Mouse (Mus musculus): ENCODE results near the gene Mgat4b.
A peak's percentile ranks its signal among the peaks of the same experiment; 100 is the strongest.

Mgat4b gene

DNA sequence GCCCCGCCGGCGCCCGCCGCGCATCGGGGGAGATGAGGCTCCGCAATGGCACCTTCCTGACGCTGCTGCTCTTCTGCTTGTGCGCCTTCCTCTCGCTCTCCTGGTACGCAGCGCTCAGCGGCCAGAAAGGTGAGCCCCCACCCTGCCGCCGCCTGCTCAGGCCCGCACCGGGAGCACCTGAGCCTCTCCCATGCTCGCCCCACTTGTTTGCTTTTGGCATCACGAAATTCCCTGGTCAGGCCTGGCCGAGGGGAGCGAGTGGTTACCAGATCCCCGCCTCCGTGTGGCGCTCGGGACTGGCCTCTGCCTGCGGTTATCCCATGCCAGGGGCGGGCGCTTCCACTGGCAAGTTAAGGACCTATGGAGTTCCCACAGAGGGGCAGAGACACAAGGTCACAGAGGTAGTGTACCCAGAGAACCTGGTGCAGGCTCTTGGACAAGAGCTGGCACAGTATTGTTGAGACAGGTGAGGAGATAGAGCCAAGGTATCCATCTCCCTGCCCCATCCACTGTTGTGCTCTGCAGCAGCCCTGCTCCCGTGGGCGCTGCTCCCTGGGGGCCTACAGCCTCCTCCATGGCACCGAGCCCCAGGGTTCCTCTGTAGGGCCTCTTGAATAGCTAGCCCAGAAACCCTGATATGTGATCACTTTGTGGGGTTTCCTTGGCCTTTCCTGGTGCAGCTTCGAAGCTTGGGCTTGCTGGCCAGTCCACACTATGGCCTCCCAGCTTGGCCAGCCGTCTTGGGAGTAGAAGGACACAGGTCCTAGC is 15.1 kb downstream of the Mgat4b start:
- DNase-seq (ENCODE audit: low read depth, low spot score): peak; percentile 53

DNA sequence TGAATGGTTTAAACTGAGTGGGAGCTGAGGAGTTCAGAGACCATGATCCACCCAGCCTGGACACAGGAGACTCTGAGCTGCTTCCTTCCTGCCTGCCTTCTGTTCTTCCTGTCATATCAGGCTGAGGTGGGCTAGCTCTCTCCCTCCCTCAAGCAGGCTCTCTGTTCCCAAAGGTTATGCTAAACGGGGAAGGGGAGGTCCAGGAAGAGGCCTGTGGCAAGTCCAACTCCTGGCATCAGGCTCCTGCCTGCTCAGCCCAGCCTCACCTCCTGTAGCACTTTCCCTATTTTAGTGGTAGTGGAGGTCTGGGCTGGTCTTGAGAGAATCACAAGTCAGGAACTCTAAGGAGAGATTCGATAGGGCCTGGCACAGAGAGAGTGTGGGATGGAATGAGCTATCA is 15.7 kb downstream of the Mgat4b start:
- no peak for DNase-seq (ENCODE audit: low read depth, low spot score)

DNA sequence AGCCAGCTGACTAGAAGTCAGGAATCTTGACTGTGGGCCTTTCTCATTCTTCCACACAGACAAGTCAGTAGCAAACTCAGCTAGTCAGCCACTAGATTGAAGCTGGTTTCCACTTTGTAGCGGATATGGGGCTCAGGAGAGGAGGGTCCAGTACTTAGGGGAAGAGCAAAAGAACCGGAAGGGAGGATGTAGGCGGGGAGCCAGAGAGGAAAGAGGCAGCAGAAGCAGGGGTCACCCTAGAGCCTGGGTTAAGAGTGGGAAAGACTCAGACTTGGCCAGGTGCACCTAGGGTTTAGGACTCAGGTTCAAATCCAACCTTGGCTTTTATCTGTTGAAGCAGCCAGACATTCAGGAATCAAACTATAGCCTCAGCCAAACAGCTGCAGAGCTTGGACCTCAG is 16.5 kb downstream of the Mgat4b start:
- no peak for DNase-seq (ENCODE audit: low read depth, low spot score)

DNA sequence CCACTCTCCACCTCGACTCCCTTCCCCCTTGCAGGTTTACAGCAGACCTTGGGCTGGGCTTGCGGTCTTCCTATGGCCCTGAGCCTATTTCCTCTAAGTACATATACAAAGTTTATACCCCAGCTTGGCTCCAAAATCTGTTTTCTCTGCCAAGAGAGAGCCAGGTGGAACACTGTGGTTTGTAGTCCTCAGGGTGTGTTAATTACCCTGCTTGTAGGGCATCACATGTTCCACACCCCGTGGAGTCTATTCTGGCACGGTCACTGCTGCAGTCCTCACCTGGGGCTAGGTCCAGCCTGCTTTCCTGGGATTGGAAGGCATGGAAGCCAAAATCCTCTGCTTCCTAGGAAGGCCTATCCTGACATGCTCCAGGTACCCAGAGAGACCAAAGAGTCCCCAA is 17.0 kb downstream of the Mgat4b start:
- DNase-seq (ENCODE audit: low read depth, low spot score): no peak

DNA sequence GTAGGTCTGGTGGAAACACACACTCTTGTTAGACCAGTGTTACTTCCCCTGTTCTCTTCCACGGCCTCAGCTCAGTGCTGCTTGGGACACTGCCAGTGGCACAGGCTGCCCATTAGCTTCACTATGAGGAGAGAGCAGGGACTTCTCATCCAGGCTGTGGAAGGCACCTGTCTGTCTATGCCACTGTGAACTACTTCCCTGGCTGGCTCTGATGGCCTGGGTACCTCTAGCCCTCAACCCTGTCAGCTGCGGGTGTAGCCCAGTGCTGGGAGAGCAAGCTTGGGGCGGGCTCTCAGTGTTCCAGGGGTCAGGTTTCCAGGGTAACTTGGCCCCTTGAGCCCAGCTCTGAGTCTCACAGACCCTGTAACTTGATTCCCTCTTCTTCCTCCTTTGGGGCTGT is 18.1 kb downstream of the Mgat4b start:
- DNase-seq (ENCODE audit: low read depth, low spot score): no peak

DNA sequence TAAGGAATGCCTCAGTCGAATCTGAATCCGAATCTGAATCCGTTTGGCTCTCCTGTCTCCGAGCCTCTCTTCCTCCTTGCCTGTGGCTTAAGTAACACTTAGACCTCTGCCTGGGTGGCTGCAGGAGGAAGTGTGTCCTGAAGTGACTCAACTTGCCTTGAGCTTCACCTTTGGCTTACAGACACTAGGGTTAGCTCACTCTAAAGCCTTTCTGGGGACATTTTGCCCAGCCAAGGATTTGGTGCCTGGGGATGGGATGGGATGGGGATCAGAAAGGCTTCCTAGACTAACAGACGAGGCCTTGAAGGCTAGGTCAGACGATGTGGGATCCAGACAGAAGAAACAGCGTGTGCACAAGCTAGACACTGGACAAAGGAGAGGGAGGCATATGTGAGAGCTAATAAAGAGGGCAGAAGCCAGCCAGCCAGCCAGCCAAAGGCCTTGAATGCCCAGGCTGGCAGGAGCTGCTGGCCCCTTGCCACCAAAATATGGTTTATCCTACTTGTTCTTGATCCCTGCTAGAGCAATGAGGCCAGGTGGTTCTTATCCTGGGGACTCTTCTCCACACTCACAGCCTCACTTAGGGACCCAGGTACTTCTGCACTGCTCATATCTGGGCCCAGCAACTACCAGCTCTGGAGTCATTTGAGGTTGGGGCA is 18.7 kb downstream of the Mgat4b start:
- no peak for DNase-seq (ENCODE audit: low read depth, low spot score)

DNA sequence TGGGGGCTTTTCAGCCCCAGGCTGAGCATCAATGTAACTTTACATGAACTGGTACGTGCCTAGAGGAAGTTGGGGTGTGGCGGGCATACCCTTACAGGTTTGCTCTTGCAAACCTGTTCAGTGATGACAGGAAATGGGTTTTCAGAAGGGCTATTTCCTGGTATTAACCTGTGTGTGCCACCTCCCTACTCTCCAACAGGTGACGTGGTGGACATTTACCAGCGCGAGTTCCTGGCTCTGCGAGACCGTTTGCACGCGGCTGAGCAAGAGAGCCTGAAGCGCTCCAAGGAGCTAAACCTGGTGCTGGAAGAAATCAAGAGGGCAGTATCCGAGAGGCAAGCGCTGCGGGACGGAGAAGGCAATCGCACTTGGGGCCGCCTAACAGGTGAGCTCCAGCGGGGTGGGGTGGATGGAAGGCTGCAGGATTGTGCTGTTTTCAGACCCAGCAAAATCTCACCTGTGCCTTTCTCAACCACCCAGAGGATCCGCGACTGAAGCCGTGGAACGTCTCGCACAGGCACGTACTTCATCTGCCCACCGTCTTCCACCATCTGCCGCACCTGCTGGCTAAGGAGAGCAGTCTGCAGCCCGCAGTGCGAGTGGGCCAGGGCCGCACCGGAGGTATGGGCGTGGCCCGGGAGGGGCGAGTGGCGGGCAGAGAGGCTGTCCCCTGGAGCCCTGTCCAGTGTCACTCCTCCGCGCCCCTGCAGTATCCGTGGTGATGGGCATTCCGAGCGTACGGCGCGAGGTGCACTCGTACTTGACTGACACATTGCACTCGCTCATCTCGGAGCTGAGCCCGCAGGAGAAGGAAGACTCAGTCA is 20.0 kb downstream of the Mgat4b start:
- no peak for DNase-seq (ENCODE audit: low read depth, low spot score)

DNA sequence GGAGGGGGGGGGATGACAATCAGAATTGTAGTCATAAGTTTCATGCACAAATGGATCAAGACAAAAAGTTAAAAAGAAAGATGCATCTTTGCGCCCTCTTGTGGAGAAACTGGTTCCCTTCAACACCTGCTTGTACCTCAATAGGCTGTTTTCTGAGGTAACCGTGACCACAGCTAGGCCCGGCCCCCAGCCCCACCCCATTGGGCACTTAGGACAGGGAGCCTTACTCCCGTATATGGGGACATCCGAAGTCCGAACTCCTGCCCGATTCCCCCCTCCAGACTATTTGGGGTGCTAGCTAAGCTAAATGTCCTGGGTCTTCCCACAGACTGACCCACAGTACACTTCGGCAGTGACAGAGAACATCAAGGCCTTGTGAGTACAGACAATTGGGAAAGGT is 20.7 kb downstream of the Mgat4b start:
- DNase-seq (ENCODE audit: low read depth, low spot score): peak; percentile 78

DNA sequence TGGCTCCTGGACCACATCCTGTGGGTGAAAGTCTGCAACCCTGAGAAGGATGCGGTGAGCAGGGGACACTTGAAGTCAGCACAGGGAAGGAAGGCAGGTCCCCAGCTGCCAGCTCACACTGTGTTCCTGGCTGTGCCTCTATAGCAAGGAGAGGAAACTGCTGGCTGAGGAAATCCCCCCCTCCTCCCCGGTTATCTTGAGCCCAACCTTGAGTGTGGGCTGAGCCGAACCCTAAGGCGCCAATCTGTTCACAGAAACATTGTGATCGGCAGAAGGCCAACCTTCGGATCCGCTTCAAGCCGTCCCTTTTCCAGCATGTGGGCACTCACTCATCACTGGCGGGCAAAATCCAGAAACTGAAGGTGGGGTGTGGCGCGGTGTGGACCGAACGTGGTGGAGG is 22.3 kb downstream of the Mgat4b start:
- no peak for DNase-seq (ENCODE audit: low read depth, low spot score)

DNA sequence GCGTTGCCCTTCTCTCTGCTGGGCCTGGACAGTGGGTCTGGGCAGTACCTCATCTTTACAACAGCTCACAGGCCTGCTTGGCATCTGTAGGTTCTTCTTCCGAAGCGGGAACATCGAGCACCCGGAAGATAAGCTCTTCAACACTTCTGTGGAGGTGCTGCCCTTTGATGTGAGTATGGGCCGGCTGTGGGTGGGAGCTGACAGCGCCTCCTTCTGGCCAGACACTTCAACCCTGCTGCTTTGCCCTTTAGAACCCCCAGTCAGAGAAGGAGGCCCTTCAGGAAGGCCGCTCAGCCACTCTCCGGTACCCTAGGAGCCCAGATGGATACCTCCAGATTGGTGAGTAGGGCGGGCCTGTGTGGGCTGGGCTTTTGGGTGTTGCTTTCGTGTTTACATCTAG is 23.3 kb downstream of the Mgat4b start:
- DNase-seq (ENCODE audit: low read depth, low spot score): peak; percentile 41

DNA sequence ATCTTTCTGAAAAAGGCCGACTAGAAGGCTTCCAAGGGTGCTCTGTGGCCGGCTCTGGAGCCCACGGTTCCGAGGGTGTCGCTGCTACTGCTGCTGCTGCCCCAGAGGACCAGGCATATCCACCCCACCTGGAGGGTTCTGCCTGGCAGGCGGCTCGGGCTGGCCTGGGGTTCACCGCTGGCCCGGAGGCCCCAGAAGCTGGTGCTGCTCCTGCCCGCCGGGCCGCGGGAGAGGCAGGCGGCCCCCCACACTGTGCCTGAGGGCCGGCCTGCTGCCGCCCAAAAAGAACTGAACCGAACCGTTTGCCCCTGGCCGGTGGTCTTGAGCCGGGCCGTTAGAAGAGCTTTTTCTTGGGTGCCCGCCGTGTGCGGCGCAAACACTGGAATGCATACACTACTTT is 23.9 kb downstream of the Mgat4b start:
- DNase-seq (ENCODE audit: low read depth, low spot score): no peak

DNA sequence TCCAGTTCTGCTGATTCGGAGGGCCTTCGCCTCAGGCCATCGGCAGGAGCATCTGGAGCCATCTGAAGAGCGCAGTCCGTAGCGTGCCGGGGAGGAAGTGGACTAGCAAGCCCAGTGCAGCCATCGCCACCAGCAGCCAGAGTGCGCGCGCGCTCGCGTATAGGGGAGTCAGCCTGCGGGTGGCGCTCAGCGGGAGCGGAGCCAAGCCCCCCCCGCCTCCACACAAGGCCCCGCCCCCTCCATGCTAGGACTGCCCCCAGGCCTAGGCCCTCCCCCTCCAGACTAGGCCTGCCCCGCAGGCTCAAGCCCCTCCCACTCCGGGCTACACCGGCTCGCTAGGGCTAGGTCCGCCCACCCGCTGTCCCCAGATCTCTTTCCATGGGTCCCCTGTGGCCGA is 25.8 kb downstream of the Mgat4b start:
- peak; percentile 95 for DNase-seq (ENCODE audit: low read depth, low spot score)

DNA sequence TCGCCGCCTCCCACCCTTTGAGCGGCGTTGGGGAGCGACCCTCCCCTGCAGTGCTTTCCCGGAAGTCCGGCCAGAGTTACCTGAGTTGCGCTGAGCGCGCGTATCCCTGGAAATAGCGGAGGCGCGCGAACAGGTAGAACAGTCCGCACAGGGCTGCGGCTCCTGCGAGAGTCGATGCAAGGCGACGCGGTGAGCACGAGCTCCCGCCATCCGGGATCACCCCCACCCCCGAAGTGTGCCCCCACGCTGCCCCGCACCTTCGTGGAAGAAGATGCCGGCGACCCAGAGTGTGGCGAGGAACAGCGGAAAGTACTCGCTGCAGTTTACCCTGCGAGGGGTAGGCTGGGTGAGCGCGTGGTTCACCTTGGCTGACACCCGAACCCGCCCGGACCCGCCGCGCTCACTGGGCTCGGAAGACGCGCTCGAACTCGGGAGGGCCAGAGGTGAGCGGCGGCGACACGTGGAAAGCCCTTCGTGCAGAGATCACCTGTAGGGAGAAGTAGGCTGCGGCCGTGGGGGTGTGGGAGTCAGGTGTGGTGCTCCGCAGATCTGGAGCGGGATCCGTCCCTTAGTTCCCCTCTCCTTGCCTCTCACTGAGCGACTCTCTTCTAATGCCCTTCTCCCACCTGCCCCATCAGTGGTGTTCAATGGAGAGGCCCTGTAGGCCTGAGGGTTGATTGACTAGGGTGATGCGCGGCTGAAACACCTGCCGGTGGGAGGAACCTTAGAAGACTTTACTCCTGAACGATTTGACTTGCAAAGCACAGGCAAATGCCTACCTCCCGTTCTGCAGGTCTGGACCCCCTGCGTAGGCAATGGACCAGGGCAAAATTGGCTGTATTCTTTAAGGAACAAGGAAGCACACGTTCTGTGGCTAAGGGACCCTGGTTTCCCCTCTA is 26.5 kb downstream of the Mgat4b start:
- peak; percentile 75 for DNase-seq (ENCODE audit: low read depth, low spot score)

DNA sequence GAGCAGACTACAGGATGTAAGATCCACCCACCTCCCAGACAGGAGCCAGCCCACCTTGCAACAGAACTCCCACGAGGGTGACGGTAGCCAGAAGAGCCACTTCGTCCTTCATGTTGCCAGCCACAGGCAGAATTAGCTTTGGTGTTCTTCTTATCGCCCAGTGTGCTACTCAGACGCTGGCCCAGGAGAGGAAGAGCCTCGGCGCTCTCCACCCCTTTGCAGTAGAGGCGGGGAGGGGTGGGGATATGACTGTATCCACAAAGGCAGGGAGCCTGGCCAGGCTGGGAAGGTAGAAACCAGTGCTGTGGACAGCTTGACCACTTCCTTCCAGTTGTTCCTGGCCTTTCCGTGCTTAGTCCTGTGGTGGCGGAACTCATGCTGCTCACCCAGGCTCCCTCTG is 27.6 kb downstream of the Mgat4b start, which contains the start of gene Ltc4s:
Gene Ltc4s (minus strand): TSS at position 293 of the 400 bp plus-strand sequence.
- DNase-seq (ENCODE audit: low read depth, low spot score): no peak

DNA sequence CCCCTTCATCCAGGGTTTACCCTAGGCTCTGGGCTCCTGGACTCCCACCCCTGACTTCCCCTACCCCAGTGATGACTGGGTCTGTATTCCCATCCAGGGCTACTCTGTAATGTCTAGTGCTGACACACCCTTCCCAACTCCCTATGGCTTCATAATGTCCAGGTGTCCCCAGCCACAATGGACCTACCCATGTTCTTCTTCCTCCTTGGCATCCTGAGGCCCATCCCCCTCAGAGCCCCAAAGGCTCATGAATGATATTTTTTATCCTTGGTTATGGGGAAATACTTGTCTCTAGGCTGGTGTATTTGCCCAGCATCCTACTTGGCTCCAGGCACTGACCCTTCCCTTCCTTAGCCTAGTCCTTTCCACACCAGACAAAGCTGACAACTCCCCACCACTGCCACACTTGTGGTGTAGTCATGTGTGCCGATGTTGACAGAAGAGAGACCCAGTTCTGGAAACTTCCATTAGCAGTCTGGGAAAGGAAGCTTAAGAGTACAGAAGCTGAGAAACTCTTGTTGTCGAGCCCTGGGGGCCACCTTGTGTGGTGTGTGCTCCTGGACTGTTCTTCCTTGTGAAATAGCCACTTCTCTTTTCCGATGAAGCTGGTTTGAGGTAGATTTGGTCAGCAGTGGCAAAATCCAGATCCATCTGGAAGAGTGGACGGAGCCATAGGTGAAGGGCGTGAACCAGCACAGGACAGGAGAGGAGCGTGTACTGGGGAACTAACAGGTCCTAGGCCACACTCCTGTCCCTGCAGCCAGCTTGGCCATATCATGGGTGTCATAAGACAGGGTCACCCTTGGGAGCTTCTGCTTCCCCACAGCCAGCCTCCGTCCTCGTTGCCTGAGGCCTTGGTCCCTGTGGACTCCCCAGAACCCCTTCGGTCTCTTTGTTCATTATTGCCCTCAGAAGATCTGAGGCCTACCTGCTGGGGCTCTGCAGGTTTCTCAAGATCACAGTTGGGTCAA is 28.4 kb downstream of the Mgat4b start:
- no peak for DNase-seq (ENCODE audit: low read depth, low spot score)

DNA sequence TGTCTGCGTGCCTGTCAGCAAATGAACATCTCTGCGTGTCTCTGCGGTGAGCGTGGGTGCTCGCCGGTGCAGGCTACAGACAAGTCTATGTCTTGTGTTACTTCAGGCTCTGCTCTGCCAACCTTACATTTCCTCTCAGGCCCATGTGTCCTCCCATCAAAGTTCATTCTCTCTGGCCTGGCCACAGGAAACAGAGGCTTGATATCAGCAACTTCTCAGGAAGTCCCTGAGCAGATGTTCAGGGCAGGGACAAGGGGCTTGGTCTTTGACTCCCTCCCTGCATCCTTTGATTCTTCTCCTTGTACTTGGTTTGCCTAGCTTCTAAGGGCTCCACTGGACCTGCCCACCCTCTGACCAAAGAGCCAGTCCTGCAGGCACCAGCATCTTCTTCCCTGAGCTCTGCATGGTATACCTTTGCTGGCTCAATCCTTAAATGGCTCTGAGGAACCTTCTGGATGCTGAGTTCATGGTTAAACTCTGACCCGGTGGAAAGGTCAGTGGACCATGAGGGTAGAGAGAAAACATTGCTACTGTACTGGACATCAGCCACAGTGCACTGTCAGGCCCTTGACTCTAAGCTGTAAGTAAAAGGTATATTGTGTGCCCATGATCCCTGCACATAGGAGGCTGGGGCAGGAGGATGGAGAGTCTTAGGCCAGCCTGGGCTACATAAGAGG is 29.7 kb downstream of the Mgat4b start:
- DNase-seq (ENCODE audit: low read depth, low spot score): no peak

DNA sequence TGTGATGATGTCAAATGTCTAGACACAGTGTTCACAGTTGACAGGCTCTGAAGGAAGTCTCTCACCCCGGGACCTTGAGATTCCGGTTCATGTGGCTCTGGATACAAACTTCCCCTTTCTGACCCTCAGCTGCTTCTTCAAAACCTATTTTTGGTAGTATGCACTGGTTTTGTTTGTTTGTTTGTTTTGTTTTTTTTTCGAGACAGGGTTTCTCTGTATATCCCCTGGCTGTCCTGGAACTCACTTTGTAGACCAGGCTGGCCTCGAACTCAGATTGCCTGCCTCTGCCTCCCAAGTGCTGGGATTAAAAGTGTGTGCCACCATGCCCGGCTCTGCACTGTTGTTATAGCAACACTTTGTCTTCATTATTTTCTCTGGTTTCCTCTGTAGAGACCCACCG is 33.2 kb downstream of the Mgat4b start:
- no peak for DNase-seq (ENCODE audit: low read depth, low spot score)

DNA sequence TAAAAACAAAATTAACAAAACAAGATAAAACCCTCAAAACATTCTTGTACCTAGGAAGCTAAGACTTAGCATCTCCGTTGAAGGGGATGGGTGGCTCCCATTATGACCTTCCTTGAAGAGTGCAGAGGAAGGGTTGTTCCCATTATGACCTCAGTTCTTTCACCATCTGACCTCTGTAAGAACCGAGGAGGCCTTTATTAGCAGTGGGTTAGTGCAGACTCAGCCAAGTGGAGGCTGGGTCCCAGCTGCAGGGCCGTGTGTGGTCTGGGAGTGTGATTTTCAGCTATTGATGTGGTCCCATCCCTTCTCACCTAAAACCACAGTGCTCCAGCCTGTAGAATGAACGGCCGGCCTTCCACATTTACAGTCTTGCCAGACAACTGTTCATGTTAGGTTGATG is 34.6 kb downstream of the Mgat4b start:
- DNase-seq (ENCODE audit: low read depth, low spot score): no peak

DNA sequence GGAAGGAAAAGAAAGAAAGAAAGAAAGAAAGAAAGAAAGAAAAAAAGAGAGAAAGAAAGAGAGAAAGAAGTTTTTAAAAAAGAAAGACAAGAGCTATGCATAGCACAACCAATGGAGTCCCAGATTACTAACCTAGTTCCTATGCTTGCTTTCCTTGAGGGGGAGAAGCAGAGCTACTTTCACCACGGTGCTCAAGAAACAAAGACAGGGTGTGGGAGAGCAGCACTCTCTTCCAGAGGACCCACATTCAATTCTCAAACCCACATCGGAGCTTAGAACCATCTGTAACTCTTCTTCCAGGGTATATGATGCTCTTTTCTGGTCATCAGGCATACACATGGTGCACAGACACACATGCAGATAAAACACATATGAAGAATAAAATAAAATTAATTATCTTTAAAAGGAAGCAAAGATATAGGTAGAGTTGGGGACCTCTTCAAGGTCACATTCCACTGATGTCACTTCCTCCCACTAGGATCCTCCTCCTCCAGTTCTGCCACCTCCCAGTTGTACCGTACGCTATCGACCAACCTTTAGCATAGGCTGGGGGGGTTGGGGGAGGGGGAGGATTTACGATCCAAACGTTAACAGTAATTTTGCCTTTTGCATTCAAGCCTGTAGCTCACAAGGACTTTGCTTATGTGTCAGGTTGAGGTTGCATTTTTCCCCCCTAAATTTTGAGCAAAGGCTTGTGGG is 37.9 kb downstream of the Mgat4b start:
- no peak for DNase-seq (ENCODE audit: low read depth, low spot score)
